Mouse (Mus musculus): Measurements from ENCODE around the gene Phactr2. TPM values are rescaled to one million over a fixed set of nuclear protein-coding genes. Genes with fewer than 3 reads are reported as not detected.

Phactr2 gene
- polyA plus RNA-seq, 1 experiment from 2014 or later = 24.0 TPM

DNA sequence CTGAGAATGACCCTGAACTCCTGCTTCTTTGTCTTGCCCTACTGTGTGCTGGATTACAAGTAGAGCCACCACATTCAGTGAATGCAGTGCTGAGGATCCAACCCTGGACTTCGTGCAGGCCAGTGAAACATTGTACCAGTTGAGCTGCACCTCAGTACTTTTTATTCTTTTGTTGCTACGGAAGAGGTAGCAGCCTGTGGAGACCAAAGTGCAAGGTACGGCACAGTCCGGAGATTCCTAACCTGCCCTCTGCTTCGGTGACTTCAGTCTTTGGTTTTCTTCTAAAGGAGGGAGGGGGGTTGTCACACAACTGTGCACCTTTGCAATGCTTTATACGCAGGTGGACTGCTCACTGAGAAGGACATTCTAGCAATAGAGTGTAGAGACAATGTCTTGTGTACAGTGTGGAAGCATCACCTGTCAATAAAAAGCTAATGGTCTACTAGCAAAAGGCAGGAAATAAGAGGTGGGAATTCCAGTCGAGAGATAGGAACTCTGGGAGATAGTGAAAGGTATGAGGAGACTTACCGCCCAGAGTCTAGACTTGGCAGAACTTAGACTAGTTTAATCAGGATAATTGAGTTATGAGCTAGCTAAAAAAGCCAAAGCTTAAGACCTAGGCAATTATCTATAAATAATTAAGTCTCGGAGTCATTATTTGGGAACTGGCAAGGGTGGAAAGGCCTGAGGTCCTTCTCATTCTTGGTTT lies 19.9 kb upstream of the Phactr2 start:
- Histone ChIP-seq H3K4me2 (ENCODE audit: low read depth, low read length) (no peak overlapping the region), H3K4me3 (ENCODE audit: low read depth, low read length) (no peak overlapping the region), H3K9ac (replicated peaks; ENCODE audit: low read length) (no peak overlapping the region), H3K9me3 (replicated peaks; ENCODE audit: control insufficient read depth, low read length) (no peaks in the 10 kb centered on the region), H3K4me1 (ENCODE audit: control insufficient read depth, insufficient read depth, low read length) (no peaks in the 10 kb centered on the region), H3K27ac (replicated peaks; ENCODE audit: low read depth, low read length) (no peak overlapping the region), H3K27me3 (ENCODE audit: control insufficient read depth, insufficient read depth, low read length) (no peaks in the 10 kb centered on the region), H3K36me3 (replicated peaks; ENCODE audit: control insufficient read depth, insufficient read depth, low read depth, low read length) (no peaks in the 10 kb centered on the region)
- ATAC-seq (replicated peaks; ENCODE audit: insufficient number of reproducible peaks, low FRiP score, low TSS enrichment, low read depth) = no peak
- no peak for DNase-seq (ENCODE audit: low spot score)
- 89% methylated on average over 9 of the region's 9 CpGs for WGBS

DNA sequence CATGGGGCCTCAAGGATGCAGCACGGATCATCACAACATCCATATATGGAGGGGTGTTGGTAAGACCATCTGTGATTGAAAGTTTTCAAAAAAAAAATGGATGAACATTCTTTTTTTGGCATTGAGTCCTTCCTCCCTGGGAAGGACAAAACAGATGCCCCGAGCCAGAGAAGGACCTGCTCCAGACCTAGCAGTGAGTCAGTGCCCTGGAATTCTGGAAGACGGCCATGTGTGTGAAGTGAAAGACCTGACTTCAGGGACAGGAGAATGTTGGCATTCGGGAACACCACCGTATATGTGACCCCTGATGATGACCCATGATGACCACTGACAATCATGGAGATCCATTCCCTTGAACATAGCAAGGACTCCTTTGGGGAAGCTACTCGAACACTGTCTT lies 15.5 kb upstream of the Phactr2 start:
- Histone ChIP-seq H3K27ac (replicated peaks; ENCODE audit: low read depth, low read length) (no peak overlapping the region), H3K4me2 (ENCODE audit: low read depth, low read length) (no peak overlapping the region), H3K9me3 (replicated peaks; ENCODE audit: control insufficient read depth, low read length) (no peaks in the 10 kb centered on the region), H3K4me3 (ENCODE audit: low read depth, low read length) (no peak overlapping the region), H3K36me3 (replicated peaks; ENCODE audit: control insufficient read depth, insufficient read depth, low read depth, low read length) (no peaks in the 10 kb centered on the region), H3K4me1 (ENCODE audit: control insufficient read depth, insufficient read depth, low read length) (no peaks in the 10 kb centered on the region), H3K9ac (replicated peaks; ENCODE audit: low read length) (no peak overlapping the region), H3K27me3 (ENCODE audit: control insufficient read depth, insufficient read depth, low read length) (no peaks in the 10 kb centered on the region)
- ATAC-seq (replicated peaks; ENCODE audit: insufficient number of reproducible peaks, low FRiP score, low TSS enrichment, low read depth) (no peak), DNase-seq (ENCODE audit: low spot score) (no peak)
- WGBS = 80% methylated on average over 6 of the region's 6 CpGs

DNA sequence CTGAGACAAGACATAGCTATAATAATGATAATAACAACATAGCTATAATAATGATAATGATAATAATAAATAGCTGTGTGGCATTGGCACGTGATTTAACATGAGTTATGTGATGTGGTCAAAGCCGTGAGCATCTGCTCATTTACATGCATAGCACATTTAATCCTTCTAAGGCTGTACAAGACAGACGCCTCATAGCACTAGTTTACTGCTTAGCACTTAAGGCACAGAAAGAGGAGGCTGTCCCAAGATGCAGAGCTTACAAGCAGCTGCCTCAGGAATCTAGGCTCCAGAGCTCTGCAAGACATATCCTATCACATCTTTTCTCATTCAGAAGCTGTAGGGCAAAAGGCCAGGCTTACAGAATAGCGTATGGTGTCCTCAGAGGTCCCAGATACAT lies 11.7 kb upstream of the Phactr2 start:
- 81% methylated on average over 4 of the region's 4 CpGs for WGBS

DNA sequence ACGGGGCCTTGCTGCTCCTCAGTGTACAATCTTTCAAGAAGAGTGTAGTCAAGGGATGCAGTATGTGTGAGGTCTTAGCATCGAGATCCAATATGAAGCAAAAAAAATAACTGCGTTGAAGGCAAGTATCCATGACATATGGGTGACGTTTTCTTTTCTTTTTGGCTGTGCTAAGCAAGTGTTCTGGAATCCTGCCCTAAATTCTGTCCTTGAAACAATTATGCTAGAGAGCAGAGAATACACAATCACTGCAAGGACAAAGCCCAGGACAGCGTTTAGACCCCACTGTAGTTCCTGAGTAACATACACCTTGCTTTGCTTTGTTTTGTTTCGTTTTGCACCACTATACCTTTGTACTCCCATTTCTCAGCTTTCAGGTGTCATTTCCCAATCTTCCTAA lies 5.1 kb upstream of the Phactr2 start:
- DNase-seq (ENCODE audit: low spot score) (no peak), ATAC-seq (replicated peaks; ENCODE audit: insufficient number of reproducible peaks, low FRiP score, low TSS enrichment, low read depth) (no peak)
- Histone ChIP-seq H3K36me3 (replicated peaks; ENCODE audit: control insufficient read depth, insufficient read depth, low read depth, low read length) (no peaks in the 10 kb centered on the region), H3K9me3 (replicated peaks; ENCODE audit: control insufficient read depth, low read length) (no peaks in the 10 kb centered on the region), H3K4me2 (ENCODE audit: low read depth, low read length) (no peak overlapping the region), H3K27me3 (ENCODE audit: control insufficient read depth, insufficient read depth, low read length) (peaks cover 4% of the 10 kb centered on the region; the same call in 1 of the 2 replicates), H3K27ac (replicated peaks; ENCODE audit: low read depth, low read length) (no peak overlapping the region), H3K9ac (replicated peaks; ENCODE audit: low read length) (no peak overlapping the region), H3K4me1 (ENCODE audit: control insufficient read depth, insufficient read depth, low read length) (no peaks in the 10 kb centered on the region; the same call in 1 of the 2 replicates), H3K4me3 (ENCODE audit: low read depth, low read length) (no peak overlapping the region)
- 83% methylated on average over 6 of the region's 6 CpGs for WGBS

More for the DNA sequence above, 11.7 kb upstream of the Phactr2 start:
- Histone ChIP-seq H3K27ac (replicated peaks; ENCODE audit: low read depth, low read length) (no peak overlapping the region), H3K4me1 (ENCODE audit: control insufficient read depth, insufficient read depth, low read length) (no peaks in the 10 kb centered on the region), H3K4me2 (ENCODE audit: low read depth, low read length) (no peak overlapping the region), H3K27me3 (ENCODE audit: control insufficient read depth, insufficient read depth, low read length) (no peaks in the 10 kb centered on the region), H3K36me3 (replicated peaks; ENCODE audit: control insufficient read depth, insufficient read depth, low read depth, low read length) (no peaks in the 10 kb centered on the region), H3K9me3 (replicated peaks; ENCODE audit: control insufficient read depth, low read length) (no peaks in the 10 kb centered on the region), H3K9ac (replicated peaks; ENCODE audit: low read length) (no peak overlapping the region), H3K4me3 (ENCODE audit: low read depth, low read length) (no peak overlapping the region)
- DNase-seq (ENCODE audit: low spot score) = no peak
- no peak for ATAC-seq (replicated peaks; ENCODE audit: insufficient number of reproducible peaks, low FRiP score, low TSS enrichment, low read depth)

DNA sequence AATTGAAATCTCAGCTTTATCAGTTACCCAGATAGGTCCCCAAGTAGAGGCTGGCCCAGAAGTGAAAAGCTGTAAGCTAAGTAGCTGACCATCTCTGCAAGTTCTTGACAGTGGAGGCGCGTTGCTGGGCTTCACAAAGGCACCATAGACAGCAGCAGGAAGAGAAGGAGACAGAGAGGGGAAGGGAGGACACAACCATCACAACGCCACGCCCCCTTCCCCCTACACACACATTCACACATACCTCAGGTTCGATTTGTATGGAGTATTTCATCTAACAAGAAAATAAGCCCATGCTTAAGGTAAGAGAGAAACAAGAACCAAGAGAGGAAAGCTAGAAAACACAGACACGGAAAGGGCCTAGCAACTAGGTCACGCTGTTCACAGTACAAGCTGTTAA lies 909 bp upstream of the Phactr2 start:
- no peak overlapping the region for H3K4me2 ChIP-seq (ENCODE audit: low read depth, low read length)
- H3K4me3 ChIP-seq (ENCODE audit: low read depth, low read length) = no peak overlapping the region
- no peak overlapping the region for H3K9ac ChIP-seq (replicated peaks; ENCODE audit: low read length)
- peaks cover 9% of the 10 kb centered on the region; the same call in 1 of the 2 replicates for H3K27me3 ChIP-seq (ENCODE audit: control insufficient read depth, insufficient read depth, low read length)
- H3K36me3 ChIP-seq (replicated peaks; ENCODE audit: control insufficient read depth, insufficient read depth, low read depth, low read length) = no peaks in the 10 kb centered on the region
- ATAC-seq (replicated peaks; ENCODE audit: insufficient number of reproducible peaks, low FRiP score, low TSS enrichment, low read depth) (no peak; the same call in 1 of the 2 replicates), DNase-seq (ENCODE audit: low spot score) (no peak)
- H3K27ac ChIP-seq (replicated peaks; ENCODE audit: low read depth, low read length) = no peak overlapping the region
- no peaks in the 10 kb centered on the region for H3K9me3 ChIP-seq (replicated peaks; ENCODE audit: control insufficient read depth, low read length)
- no peaks in the 10 kb centered on the region; the same call in 1 of the 2 replicates for H3K4me1 ChIP-seq (ENCODE audit: control insufficient read depth, insufficient read depth, low read length)
- 23% methylated on average over 7 of the region's 7 CpGs for WGBS

DNA sequence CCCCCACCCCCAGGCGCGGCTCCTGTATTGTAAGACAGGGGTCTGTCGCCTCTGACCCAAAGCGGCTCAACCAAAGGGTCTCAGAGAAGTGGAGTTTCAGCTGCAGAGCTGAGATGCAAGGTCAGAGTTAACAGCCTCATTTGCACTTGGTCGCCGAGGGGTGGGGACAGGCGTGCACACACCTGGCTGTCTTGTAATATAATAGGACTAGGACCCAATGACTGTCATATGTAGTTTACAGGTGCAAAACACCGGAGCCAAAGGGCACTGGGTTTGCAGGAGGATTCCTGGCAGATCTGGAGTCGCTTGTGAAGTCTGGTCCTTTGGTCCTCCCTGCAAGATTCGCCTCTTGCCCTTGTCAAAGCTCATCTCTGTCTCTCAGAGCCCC lies 350 bp upstream of the Phactr2 start:
- Histone ChIP-seq H3K4me1 (ENCODE audit: control insufficient read depth, insufficient read depth, low read length) (no peaks in the 10 kb centered on the region; the same call in 1 of the 2 replicates), H3K4me2 (ENCODE audit: low read depth, low read length) (peak overlapping the region; percentile 99), H3K9me3 (replicated peaks; ENCODE audit: control insufficient read depth, low read length) (no peaks in the 10 kb centered on the region), H3K27me3 (ENCODE audit: control insufficient read depth, insufficient read depth, low read length) (peaks cover 9% of the 10 kb centered on the region; the same call in 1 of the 2 replicates), H3K27ac (replicated peaks; ENCODE audit: low read depth, low read length) (no peak overlapping the region), H3K4me3 (ENCODE audit: low read depth, low read length) (peak overlapping the region; percentile 65), H3K9ac (replicated peaks; ENCODE audit: low read length) (peak overlapping the region; percentile 74), H3K36me3 (replicated peaks; ENCODE audit: control insufficient read depth, insufficient read depth, low read depth, low read length) (no peaks in the 10 kb centered on the region)
- 4% methylated on average over 10 of the region's 10 CpGs for WGBS
- DNase-seq (ENCODE audit: low spot score) (no peak), ATAC-seq (replicated peaks; ENCODE audit: insufficient number of reproducible peaks, low FRiP score, low TSS enrichment, low read depth) (no peak; the same call in 1 of the 2 replicates)

DNA sequence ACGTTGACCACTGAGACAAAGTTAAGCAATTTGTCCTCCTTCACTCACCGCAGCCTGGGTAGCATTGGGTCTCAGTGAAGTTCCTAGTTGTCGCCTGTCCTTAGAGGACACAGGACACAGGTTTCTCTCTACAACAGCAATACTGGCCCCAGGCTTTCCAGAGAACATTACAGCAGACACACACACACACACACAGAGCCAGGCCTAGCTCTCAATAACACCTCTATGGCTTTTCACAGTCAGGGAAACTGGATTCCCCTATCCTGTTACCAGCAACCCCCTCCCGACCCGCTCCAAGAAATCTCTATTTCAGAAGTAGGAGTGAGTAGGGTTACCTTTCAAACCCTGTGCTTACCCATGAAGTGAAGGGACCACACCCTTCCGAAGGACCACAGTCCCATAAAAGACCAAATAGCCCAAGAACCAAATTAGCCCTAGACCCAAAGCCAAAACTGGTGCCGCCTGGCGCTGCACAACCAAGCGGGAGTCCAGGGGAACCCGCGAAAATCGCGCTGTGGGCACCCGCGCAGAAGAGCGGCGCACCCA lies 852 bp downstream of the Phactr2 start:
- no peak overlapping the region for H3K27ac ChIP-seq (replicated peaks; ENCODE audit: low read depth, low read length)
- H3K4me3 ChIP-seq (ENCODE audit: low read depth, low read length) = peak overlapping the region; percentile 65
- peaks cover 9% of the 10 kb centered on the region; the same call in 1 of the 2 replicates for H3K27me3 ChIP-seq (ENCODE audit: control insufficient read depth, insufficient read depth, low read length)
- peak overlapping the region; percentile 74 for H3K9ac ChIP-seq (replicated peaks; ENCODE audit: low read length)
- no peaks in the 10 kb centered on the region; the same call in 1 of the 2 replicates for H3K4me1 ChIP-seq (ENCODE audit: control insufficient read depth, insufficient read depth, low read length)
- DNase-seq (ENCODE audit: low spot score) = peak; percentile 21
- H3K9me3 ChIP-seq (replicated peaks; ENCODE audit: control insufficient read depth, low read length) = no peaks in the 10 kb centered on the region
- ATAC-seq (replicated peaks; ENCODE audit: insufficient number of reproducible peaks, low FRiP score, low TSS enrichment, low read depth) = no peak
- peak overlapping the region; percentile 99 for H3K4me2 ChIP-seq (ENCODE audit: low read depth, low read length)
- H3K36me3 ChIP-seq (replicated peaks; ENCODE audit: control insufficient read depth, insufficient read depth, low read depth, low read length) = no peaks in the 10 kb centered on the region
- WGBS = 13% methylated on average over 17 of the region's 17 CpGs

DNA sequence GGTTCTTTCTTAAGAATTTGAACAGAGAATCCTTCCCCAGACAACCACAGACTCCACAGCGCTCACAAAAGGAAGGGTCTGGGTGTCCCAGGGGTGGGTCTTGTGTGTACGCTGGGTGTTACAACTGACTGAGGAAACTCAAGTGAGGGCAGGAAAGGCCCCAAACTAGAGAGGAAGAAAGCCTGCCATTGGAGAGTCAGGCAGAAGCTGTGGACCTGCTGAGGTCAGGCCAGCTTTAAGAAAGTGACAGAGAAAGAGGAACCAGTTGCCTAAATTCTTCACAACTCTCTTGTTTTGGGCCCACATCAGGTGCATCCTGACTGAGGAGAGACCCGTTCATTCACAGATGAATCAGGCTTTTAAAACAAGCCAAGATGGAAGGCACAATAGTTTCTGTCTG lies 4.0 kb downstream of the Phactr2 start:
- H3K27me3 ChIP-seq (ENCODE audit: control insufficient read depth, insufficient read depth, low read length) = peaks cover 9% of the 10 kb centered on the region; the same call in 1 of the 2 replicates
- H3K9ac ChIP-seq (replicated peaks; ENCODE audit: low read length) = no peak overlapping the region
- H3K4me2 ChIP-seq (ENCODE audit: low read depth, low read length) = no peak overlapping the region
- no peak overlapping the region for H3K4me3 ChIP-seq (ENCODE audit: low read depth, low read length)
- no peak overlapping the region for H3K27ac ChIP-seq (replicated peaks; ENCODE audit: low read depth, low read length)
- DNase-seq (ENCODE audit: low spot score) (no peak), ATAC-seq (replicated peaks; ENCODE audit: insufficient number of reproducible peaks, low FRiP score, low TSS enrichment, low read depth) (no peak)
- H3K4me1 ChIP-seq (ENCODE audit: control insufficient read depth, insufficient read depth, low read length) = no peaks in the 10 kb centered on the region; the same call in 1 of the 2 replicates
- H3K9me3 ChIP-seq (replicated peaks; ENCODE audit: control insufficient read depth, low read length) = no peaks in the 10 kb centered on the region
- 90% methylated on average over 3 of the region's 3 CpGs for WGBS
- no peaks in the 10 kb centered on the region for H3K36me3 ChIP-seq (replicated peaks; ENCODE audit: control insufficient read depth, insufficient read depth, low read depth, low read length)
